Mouse (Mus musculus): Measurements from ENCODE around the gene Tmem72. TPM values are rescaled to one million over a fixed set of nuclear protein-coding genes. Genes with fewer than 3 reads are reported as not detected.
A peak's percentile ranks its signal among the peaks of the same experiment; 100 is the strongest.

The Tmem72 gene
- polyA plus RNA-seq, 1 experiment, result 0.04 TPM

GRCm38 (mm10) chr6:116636581-116637235 is 80.0 kb downstream of the Tmem72 start:
- 33% methylated on average over 9 of the region's 9 CpGs for WGBS
- H3K4me1 ChIP-seq (replicated peaks; ENCODE audit: control insufficient read depth, insufficient read depth, low read length), result no peaks in the 10 kb centered on the region
- H3K27me3 ChIP-seq (ENCODE audit: control insufficient read depth, insufficient read depth, low read length), result no peaks in the 10 kb centered on the region
- TF ChIP-seq POLR2A (IDR thresholded peaks at IDR 0.05; ENCODE audit: control insufficient read depth, extremely low read depth, insufficient read depth, low read length, poor library complexity), result no peak
- no peaks in the 10 kb centered on the region for H3K36me3 ChIP-seq (ENCODE audit: control insufficient read depth, insufficient read depth, low read length)
- no peak for DNase-seq
- H3K4me3 ChIP-seq (ENCODE audit: control insufficient read depth, insufficient read depth, low read length), result no peak overlapping the region
- no peak overlapping the region for H3K27ac ChIP-seq (ENCODE audit: control insufficient read depth, insufficient read depth, low read length)

- no peak overlapping the region for H3K27ac ChIP-seq (ENCODE audit: control insufficient read depth, insufficient read depth, low read length)
Observed at GRCm38 (mm10) chr6:116635251-116636180, 81.2 kb downstream of the Tmem72 start.

GRCm38 (mm10) chr6:116633741-116634695 is 82.7 kb downstream of the Tmem72 start:
- DNase-seq, result no peak
- H3K27me3 ChIP-seq (ENCODE audit: control insufficient read depth, insufficient read depth, low read length), result no peaks in the 10 kb centered on the region
- no peak overlapping the region for H3K27ac ChIP-seq (ENCODE audit: control insufficient read depth, insufficient read depth, low read length)
- 95% methylated on average over 17 of the region's 17 CpGs for WGBS
- peaks cover 13% of the 10 kb centered on the region for H3K4me1 ChIP-seq (replicated peaks; ENCODE audit: control insufficient read depth, insufficient read depth, low read length)
- no peaks in the 10 kb centered on the region for H3K36me3 ChIP-seq (ENCODE audit: control insufficient read depth, insufficient read depth, low read length)
- no peak overlapping the region for H3K4me3 ChIP-seq (ENCODE audit: control insufficient read depth, insufficient read depth, low read length)
- no peak for TF ChIP-seq CTCF (IDR thresholded peaks at IDR 0.05; ENCODE audit: borderline replicate concordance, control insufficient read depth, extremely low read depth, insufficient read depth, low read length, poor library complexity)
- TF ChIP-seq POLR2A (IDR thresholded peaks at IDR 0.05; ENCODE audit: control insufficient read depth, extremely low read depth, insufficient read depth, low read length, poor library complexity), result no peak

More at GRCm38 (mm10) chr6:116635251-116636180, 81.2 kb downstream of the Tmem72 start:
- H3K4me1 ChIP-seq (replicated peaks; ENCODE audit: control insufficient read depth, insufficient read depth, low read length), result peaks cover 3% of the 10 kb centered on the region
- H3K36me3 ChIP-seq (ENCODE audit: control insufficient read depth, insufficient read depth, low read length), result no peaks in the 10 kb centered on the region
- H3K4me3 ChIP-seq (ENCODE audit: control insufficient read depth, insufficient read depth, low read length), result no peak overlapping the region
- no peak for DNase-seq
- TF ChIP-seq POLR2A (IDR thresholded peaks at IDR 0.05; ENCODE audit: control insufficient read depth, extremely low read depth, insufficient read depth, low read length, poor library complexity), result no peak
- TF ChIP-seq CTCF (IDR thresholded peaks at IDR 0.05; ENCODE audit: borderline replicate concordance, control insufficient read depth, extremely low read depth, insufficient read depth, low read length, poor library complexity), result no peak
- WGBS, result 63% methylated on average over 10 of the region's 10 CpGs
- no peaks in the 10 kb centered on the region for H3K27me3 ChIP-seq (ENCODE audit: control insufficient read depth, insufficient read depth, low read length)

- H3K36me3 ChIP-seq (ENCODE audit: control insufficient read depth, insufficient read depth, low read length), result no peaks in the 10 kb centered on the region
- no peak for TF ChIP-seq CTCF (IDR thresholded peaks at IDR 0.05; ENCODE audit: borderline replicate concordance, control insufficient read depth, extremely low read depth, insufficient read depth, low read length, poor library complexity)
- no peak for TF ChIP-seq POLR2A (IDR thresholded peaks at IDR 0.05; ENCODE audit: control insufficient read depth, extremely low read depth, insufficient read depth, low read length, poor library complexity)
- no peak overlapping the region for H3K4me3 ChIP-seq (ENCODE audit: control insufficient read depth, insufficient read depth, low read length)
- no peak overlapping the region for H3K27ac ChIP-seq (ENCODE audit: control insufficient read depth, insufficient read depth, low read length)
- H3K27me3 ChIP-seq (ENCODE audit: control insufficient read depth, insufficient read depth, low read length), result no peaks in the 10 kb centered on the region
- 52% methylated on average over 1 of the region's 1 CpGs for WGBS
- peak; percentile 78 for DNase-seq
- peaks cover 15% of the 10 kb centered on the region for H3K4me1 ChIP-seq (replicated peaks; ENCODE audit: control insufficient read depth, insufficient read depth, low read length)
Observed at GRCm38 (mm10) chr6:116632129-116632528, 84.6 kb downstream of the Tmem72 start.

- no peak overlapping the region for H3K4me3 ChIP-seq (ENCODE audit: control insufficient read depth, insufficient read depth, low read length)
- H3K27me3 ChIP-seq (ENCODE audit: control insufficient read depth, insufficient read depth, low read length), result no peaks in the 10 kb centered on the region
- TF ChIP-seq CTCF (IDR thresholded peaks at IDR 0.05; ENCODE audit: borderline replicate concordance, control insufficient read depth, extremely low read depth, insufficient read depth, low read length, poor library complexity) (no peak), POLR2A (IDR thresholded peaks at IDR 0.05; ENCODE audit: control insufficient read depth, extremely low read depth, insufficient read depth, low read length, poor library complexity) (no peak)
- WGBS, result 94% methylated on average over 10 of the region's 10 CpGs
- peaks cover 15% of the 10 kb centered on the region for H3K4me1 ChIP-seq (replicated peaks; ENCODE audit: control insufficient read depth, insufficient read depth, low read length)
- DNase-seq, result no peak
- H3K36me3 ChIP-seq (ENCODE audit: control insufficient read depth, insufficient read depth, low read length), result no peaks in the 10 kb centered on the region
- no peak overlapping the region for H3K27ac ChIP-seq (ENCODE audit: control insufficient read depth, insufficient read depth, low read length)
Observed at GRCm38 (mm10) chr6:116629766-116630165, 86.9 kb downstream of the Tmem72 start.

Other genes with a start within 250 kb of the Tmem72 start
- gene Olfr211, start 227.8 kb downstream of the Tmem72 start, polyA plus RNA-seq (2012; rRNA removed), result not detected in 2 replicates
- not detected in 2 replicates for gene Olfr212, start 210.4 kb downstream of the Tmem72 start, polyA plus RNA-seq (2012; rRNA removed)
- gene Olfr213, start 178.5 kb downstream of the Tmem72 start, polyA plus RNA-seq (2012; rRNA removed), result not detected in 2 replicates
- gene Gm5580, start 165.8 kb downstream of the Tmem72 start, polyA plus RNA-seq (2012; rRNA removed), result 0.15 and 0.34 TPM in 2 replicates
- gene Olfr214, start 162.7 kb downstream of the Tmem72 start, polyA plus RNA-seq (2012; rRNA removed), result not detected in 2 replicates
- gene Olfr215, start 132.7 kb downstream of the Tmem72 start, polyA plus RNA-seq (2012; rRNA removed), result not detected in 2 replicates
- gene Zfp422, start 87.9 kb downstream of the Tmem72 start, polyA plus RNA-seq (2012; rRNA removed), result 42.6 and 50.1 TPM in 2 replicates
- gene Depp1, start 66.3 kb downstream of the Tmem72 start, polyA plus RNA-seq (2012; rRNA removed), result 5.9 and 6.5 TPM in 2 replicates
- 10.5 and 14.2 TPM in 2 replicates for gene Rassf4, start 43.0 kb downstream of the Tmem72 start, polyA plus RNA-seq (2012; rRNA removed)